Mouse (Mus musculus) lung, adult 2 months (tissue): ENCODE data around the gene Crlf2.

Experiments
- CTCF ChIP-seq: fragments of 200-500 bp; IDR thresholded peaks from 2 replicates; pipeline ENCODE4 v1.5.1; 2011; ENCODE audit warnings: mild to moderate bottlenecking, low read length, control low read depth; ENCODE audit not compliant: insufficient read depth
- POLR2A ChIP-seq: fragments of 200-500 bp; IDR thresholded peaks from 2 replicates; pipeline ENCODE4 v1.6.1; 2011; ENCODE audit warnings: low read depth, mild to moderate bottlenecking, control low read depth, low read length, borderline replicate concordance; ENCODE audit errors: extremely low read depth

DNA sequence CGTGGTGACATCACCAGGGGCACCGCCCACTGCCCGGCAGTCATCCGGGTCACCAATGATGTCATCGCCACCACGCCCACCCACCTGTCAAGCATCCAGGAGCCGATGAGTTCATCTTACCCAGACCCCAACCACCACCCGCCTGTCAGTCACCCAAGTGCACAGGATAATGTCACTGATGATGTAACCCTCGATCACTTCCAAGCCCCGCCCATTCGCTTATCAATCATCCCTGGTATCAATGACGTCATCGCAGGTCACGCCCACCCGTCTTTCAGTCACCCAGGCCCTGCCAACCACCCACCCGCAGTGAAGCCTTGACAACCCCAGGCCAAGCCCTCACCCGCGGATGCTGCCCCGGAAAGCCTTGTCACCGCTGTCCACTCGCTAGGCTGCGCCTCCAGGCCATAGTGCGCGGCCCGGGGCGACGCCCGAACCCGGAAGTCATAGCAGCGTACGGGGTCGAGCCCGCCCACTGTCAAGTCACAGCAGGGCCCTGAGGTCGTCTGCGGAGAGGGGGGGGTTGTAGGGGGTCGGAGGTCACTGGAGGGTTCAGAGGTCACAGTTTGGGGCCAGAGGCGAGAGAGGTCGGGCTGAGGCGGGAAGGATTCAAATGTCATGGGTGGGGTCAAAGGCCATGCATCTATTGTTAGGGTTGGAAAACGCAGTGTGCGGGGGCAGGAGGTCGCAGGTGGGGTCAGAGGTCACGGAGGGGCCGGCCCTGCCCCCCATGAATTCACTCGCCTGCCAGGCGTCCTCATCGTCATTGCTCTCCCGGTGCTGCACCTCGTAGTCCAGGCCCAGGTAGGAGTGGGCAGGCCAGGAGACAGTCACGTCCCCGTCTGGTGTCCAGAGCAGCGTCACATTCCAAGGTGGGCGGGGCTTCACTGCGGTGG, 2.9 kb downstream of the Crlf2 start:
- TF ChIP-seq CTCF (no peak), POLR2A (no peak)
